Mouse (Mus musculus): Measurements from ENCODE around the gene Gata2. TPM values are rescaled to one million over a fixed set of nuclear protein-coding genes. Genes with fewer than 3 reads are reported as not detected.

Gata2 gene
- polyA plus RNA-seq, 1 experiment = not detected

DNA sequence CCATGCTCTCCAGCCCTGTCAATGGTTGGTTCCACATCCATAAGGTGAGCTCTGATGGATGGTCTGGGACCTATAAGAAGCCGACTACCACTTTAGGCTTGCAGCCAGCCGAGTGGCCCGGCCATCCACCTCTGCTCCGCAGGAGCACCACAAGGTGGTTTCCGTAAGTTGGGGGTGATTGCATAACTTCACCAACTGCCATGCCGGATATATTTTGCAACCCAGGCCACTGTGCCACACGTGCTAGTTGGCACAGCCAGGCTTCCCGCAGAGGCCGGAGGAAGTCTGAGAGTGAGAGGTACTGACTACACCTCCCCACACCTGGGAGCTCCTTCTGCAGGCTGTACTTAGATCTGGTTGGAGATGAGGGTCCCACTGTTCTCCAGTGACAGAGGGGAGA, 27.6 kb upstream of the Gata2 start:
- Histone ChIP-seq H3K4me3 (ENCODE audit: insufficient read depth, low read depth, low read length) (no peak overlapping the region), H3K4me1 (ENCODE audit: control insufficient read depth, insufficient read depth, low read length) (no peaks in the 10 kb centered on the region), H3K27ac (ENCODE audit: insufficient read depth, low read depth, low read length) (no peak overlapping the region)
- 94% methylated on average over 9 of the region's 9 CpGs for WGBS
- TF ChIP-seq CTCF (IDR thresholded peaks at IDR 0.05; ENCODE audit: insufficient read depth, low read depth, low read length) = no peak
- no peak for TF ChIP-seq POLR2A (IDR thresholded peaks at IDR 0.05; ENCODE audit: insufficient read depth, low read depth, low read length)

DNA sequence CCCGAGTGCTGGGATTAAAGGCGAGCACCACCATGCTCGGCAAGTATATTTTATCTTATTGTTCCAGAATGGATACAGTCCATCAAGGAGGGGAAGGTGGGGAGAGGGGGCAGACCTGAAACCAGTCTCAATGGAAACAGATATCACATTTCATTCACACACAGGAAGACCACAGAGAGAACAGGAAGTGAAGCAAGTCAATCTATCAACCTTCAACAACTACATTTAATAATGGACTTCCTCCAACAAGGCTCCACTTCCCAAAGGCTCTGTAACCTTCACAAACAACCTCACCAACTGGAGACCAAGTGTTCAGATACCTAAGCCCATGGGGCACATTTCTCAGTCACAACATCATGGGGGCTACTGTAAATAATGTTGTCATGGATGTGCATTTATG, 19.5 kb upstream of the Gata2 start:
- no peaks in the 10 kb centered on the region for H3K4me1 ChIP-seq (ENCODE audit: control insufficient read depth, insufficient read depth, low read length)
- H3K27ac ChIP-seq (ENCODE audit: insufficient read depth, low read depth, low read length) = no peak overlapping the region
- H3K4me3 ChIP-seq (ENCODE audit: insufficient read depth, low read depth, low read length) = no peak overlapping the region
- TF ChIP-seq POLR2A (IDR thresholded peaks at IDR 0.05; ENCODE audit: insufficient read depth, low read depth, low read length) = no peak
- TF ChIP-seq CTCF (IDR thresholded peaks at IDR 0.05; ENCODE audit: insufficient read depth, low read depth, low read length) = no peak
- WGBS = 91% methylated on average over 3 of the region's 3 CpGs

DNA sequence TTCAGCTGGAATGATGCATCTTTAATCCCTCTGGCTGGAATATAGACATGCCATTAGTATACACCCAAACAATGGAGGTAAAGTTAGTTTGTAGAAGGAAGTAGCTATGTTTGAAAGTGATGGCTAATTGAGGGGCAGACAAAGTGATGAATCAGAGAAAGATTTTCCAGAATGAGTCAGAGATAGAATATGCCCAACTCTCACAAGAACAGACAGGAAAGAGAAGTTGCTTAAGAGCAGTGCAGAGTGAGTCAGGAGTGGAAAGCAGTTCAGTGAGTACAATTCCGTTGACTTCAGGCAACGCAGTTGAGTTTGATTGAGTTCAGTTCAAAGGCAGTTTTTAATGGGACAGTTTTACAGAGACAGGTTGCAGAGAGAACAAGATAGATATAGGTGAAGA, 19.0 kb upstream of the Gata2 start:
- no peak overlapping the region for H3K27ac ChIP-seq (ENCODE audit: insufficient read depth, low read depth, low read length)
- TF ChIP-seq CTCF (IDR thresholded peaks at IDR 0.05; ENCODE audit: insufficient read depth, low read depth, low read length) = no peak
- TF ChIP-seq POLR2A (IDR thresholded peaks at IDR 0.05; ENCODE audit: insufficient read depth, low read depth, low read length) = no peak
- 83% methylated on average over 2 of the region's 2 CpGs for WGBS
- no peaks in the 10 kb centered on the region for H3K4me1 ChIP-seq (ENCODE audit: control insufficient read depth, insufficient read depth, low read length)
- H3K4me3 ChIP-seq (ENCODE audit: insufficient read depth, low read depth, low read length) = no peak overlapping the region

DNA sequence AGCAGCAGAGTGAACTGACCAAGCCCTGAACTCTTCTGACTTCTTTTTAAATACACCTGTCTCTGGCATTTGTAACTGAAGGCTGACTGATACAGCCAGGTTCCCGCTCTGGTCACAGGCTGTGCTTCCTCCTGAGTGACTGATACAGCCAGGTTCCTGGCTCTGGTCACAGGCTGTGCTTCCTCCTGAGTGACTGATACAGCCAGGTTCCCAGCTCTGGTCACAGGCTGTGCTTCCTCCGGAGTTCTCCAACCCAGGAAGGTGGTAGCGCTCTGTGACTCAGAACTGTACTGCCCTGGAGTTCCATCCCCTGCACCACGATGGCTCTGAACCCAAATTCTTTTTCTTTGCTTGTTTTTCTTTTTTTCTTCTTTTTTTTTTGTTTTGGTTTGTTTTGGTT, 9.0 kb upstream of the Gata2 start:
- Histone ChIP-seq H3K4me3 (ENCODE audit: insufficient read depth, low read depth, low read length) (no peak overlapping the region), H3K27ac (ENCODE audit: insufficient read depth, low read depth, low read length) (no peak overlapping the region), H3K4me1 (ENCODE audit: control insufficient read depth, insufficient read depth, low read length) (peaks cover 4% of the 10 kb centered on the region; the same call in 1 of the 2 replicates)
- 76% methylated on average over 4 of the region's 4 CpGs for WGBS
- TF ChIP-seq CTCF (IDR thresholded peaks at IDR 0.05; ENCODE audit: insufficient read depth, low read depth, low read length) (no peak), POLR2A (IDR thresholded peaks at IDR 0.05; ENCODE audit: insufficient read depth, low read depth, low read length) (no peak)

DNA sequence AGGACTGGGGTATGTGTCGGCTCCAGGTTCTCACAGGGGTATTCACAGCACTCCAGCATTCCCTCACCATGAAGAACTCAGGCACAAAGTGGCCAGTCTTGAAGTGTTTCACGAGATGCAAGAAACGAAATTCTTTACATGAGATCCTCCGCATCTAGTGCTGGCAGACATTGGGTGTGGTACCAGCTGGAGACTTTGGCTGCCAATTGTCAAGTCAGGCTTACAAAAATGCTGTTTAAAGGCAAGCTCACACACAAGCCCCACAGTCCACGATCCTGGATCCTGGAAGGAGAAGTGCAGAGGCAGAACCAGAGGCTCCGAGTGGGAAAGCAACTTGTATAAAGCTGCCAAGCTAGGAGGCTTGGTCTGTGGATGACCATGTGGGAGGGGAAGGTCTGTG, 5.5 kb upstream of the Gata2 start:
- TF ChIP-seq POLR2A (IDR thresholded peaks at IDR 0.05; ENCODE audit: insufficient read depth, low read depth, low read length) (no peak), CTCF (IDR thresholded peaks at IDR 0.05; ENCODE audit: insufficient read depth, low read depth, low read length) (no peak)
- Histone ChIP-seq H3K4me3 (ENCODE audit: insufficient read depth, low read depth, low read length) (no peak overlapping the region), H3K4me1 (ENCODE audit: control insufficient read depth, insufficient read depth, low read length) (peaks cover 9% of the 10 kb centered on the region; the same call in 1 of the 2 replicates), H3K27ac (ENCODE audit: insufficient read depth, low read depth, low read length) (no peak overlapping the region)
- WGBS = 70% methylated on average over 6 of the region's 6 CpGs

DNA sequence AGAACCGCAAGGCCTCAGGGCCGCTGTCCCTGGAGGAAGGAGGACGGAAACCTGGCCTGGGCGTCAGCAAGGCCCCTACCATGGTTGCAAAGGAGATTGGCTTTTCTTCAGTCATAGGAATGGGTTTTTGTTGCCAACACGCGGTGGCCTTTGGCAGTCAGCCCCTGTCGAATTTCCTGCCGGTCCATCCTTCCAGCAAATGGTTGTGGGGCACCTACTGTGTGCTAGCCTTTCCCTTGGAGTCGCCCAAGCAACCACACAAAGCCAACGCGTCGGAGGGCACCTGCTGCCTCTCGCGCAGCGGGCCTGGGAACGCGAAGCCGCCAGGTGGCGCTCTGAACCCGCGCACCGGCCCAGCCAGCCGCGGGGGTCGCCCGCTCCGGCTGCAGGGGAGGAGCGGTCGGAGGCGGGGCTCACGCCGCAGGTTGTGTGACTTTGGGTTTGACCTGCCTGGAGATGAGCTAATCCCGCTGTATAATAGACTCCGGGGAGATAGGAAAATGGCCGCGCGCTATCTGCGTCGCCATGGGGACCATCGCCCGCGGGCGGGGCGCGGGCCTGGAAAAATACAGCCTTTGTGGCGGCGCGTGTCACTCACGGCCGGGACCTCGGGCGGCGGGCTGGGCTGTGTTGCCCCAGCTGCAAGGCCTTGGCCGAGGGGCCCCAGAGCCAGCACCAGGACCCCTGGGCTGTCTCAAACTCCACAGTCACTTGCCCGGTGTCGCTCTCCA, 4.2 kb upstream of the Gata2 start:
- under 1% methylated on average over 56 of the region's 56 CpGs for WGBS
- Histone ChIP-seq H3K27ac (ENCODE audit: insufficient read depth, low read depth, low read length) (no peak overlapping the region), H3K4me3 (ENCODE audit: insufficient read depth, low read depth, low read length) (peak overlapping the region; percentile 55), H3K4me1 (ENCODE audit: control insufficient read depth, insufficient read depth, low read length) (peaks cover 16% of the 10 kb centered on the region)
- peak; percentile 99 for TF ChIP-seq CTCF (IDR thresholded peaks at IDR 0.05; ENCODE audit: insufficient read depth, low read depth, low read length)
- TF ChIP-seq POLR2A (IDR thresholded peaks at IDR 0.05; ENCODE audit: insufficient read depth, low read depth, low read length) = no peak

DNA sequence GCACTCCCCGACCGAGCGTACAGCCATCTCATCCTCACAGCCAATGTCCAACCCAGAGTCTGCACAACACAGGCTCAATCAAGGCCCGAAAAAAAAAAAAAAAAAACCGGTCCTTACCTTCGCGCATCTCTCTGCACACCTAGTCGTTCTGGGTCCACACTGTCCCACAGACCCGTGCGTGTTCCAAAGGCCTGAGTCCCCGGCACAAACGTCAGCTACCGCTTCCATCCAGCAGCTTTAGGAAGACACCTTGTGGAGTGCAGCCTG, 3.7 kb upstream of the Gata2 start:
- 9% methylated on average over 13 of the region's 13 CpGs for WGBS
- TF ChIP-seq CTCF (IDR thresholded peaks at IDR 0.05; ENCODE audit: insufficient read depth, low read depth, low read length) = no peak
- TF ChIP-seq POLR2A (IDR thresholded peaks at IDR 0.05; ENCODE audit: insufficient read depth, low read depth, low read length) = no peak
- H3K4me3 ChIP-seq (ENCODE audit: insufficient read depth, low read depth, low read length) = peak overlapping the region; percentile 55
- H3K4me1 ChIP-seq (ENCODE audit: control insufficient read depth, insufficient read depth, low read length) = peaks cover 16% of the 10 kb centered on the region
- no peak overlapping the region for H3K27ac ChIP-seq (ENCODE audit: insufficient read depth, low read depth, low read length)

DNA sequence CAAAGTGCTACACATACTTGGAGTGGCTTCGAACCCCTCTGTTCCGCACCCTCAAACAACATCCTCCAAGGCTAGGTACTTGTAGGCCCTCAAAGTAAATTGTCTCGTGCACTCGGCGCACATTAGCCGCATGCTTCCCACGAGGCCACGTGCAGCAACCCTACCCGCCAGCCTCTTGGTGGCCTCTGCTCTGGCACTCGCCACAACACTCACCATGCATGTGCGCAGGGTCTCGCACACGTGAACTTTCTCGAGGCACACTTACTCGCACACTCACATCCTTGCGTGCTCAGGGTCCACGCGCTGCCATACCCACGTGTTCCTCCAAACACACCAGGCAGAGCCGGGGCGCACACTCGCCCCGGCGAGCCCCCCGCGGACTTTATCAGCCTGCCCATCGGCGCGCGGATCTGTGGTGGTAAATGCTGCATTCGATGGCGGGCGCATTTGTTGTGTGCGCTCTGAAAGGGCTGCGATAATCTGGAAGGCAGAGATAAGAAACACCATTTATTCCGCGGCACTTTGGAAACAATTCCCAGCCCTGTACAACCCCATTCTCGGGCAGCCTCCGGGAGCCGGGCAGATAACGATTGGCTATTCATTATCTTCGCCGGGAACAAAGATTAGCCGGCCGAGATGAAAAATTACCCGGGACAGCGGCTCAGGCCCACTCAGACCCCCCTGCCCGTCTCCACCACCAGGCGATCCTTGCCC, 3.2 kb upstream of the Gata2 start:
- Histone ChIP-seq H3K4me3 (ENCODE audit: insufficient read depth, low read depth, low read length) (no peak overlapping the region), H3K27ac (ENCODE audit: insufficient read depth, low read depth, low read length) (no peak overlapping the region), H3K4me1 (ENCODE audit: control insufficient read depth, insufficient read depth, low read length) (peaks cover 16% of the 10 kb centered on the region)
- 25% methylated on average over 49 of the region's 49 CpGs for WGBS
- TF ChIP-seq POLR2A (IDR thresholded peaks at IDR 0.05; ENCODE audit: insufficient read depth, low read depth, low read length) (no peak), CTCF (IDR thresholded peaks at IDR 0.05; ENCODE audit: insufficient read depth, low read depth, low read length) (no peak)

DNA sequence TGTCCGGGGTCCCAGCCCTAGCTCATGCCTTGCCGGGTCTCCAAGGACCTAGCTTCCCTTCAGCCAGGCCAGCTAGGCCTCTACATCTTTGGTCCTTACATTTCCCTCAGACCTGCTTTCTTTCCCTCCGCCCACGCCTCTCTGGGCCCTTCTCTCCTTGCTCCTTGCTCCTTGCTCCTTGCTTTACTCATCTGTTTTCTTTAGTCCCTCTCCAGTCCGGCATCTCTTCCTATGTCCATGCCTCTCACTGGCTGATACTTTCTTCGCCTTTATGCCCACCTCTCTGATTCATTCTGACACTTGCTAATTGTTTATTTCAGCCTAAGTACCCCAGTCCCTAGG, 2.7 kb upstream of the Gata2 start:
- Histone ChIP-seq H3K4me1 (ENCODE audit: control insufficient read depth, insufficient read depth, low read length) (peaks cover 16% of the 10 kb centered on the region), H3K4me3 (ENCODE audit: insufficient read depth, low read depth, low read length) (no peak overlapping the region), H3K27ac (ENCODE audit: insufficient read depth, low read depth, low read length) (no peak overlapping the region)
- TF ChIP-seq CTCF (IDR thresholded peaks at IDR 0.05; ENCODE audit: insufficient read depth, low read depth, low read length) (no peak), POLR2A (IDR thresholded peaks at IDR 0.05; ENCODE audit: insufficient read depth, low read depth, low read length) (no peak)
- WGBS = 78% methylated on average over 6 of the region's 6 CpGs

All from olfactory bulb, adult 2 months (tissue).